ENCODE assay signal across 13 mouse cellular contexts in the genomic region with DNA sequence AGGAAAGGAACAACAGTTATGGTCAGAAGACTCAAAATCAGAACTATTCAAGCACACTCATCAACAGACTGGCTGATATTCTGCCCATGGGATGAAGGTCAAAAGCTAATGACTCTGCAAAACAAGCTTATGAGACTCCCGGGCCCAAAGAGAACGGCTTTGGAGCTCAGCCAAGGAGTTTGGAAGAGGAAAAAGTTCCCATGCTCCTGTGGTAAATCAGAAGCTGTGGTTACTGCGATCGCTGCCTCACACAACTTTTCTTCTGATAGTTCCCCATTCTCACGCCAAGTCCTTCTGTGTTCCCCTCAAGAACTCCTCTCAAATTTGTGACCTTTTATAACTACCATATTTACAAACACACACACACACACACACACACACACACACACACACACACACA. TPM values are rescaled to one million over a fixed set of nuclear protein-coding genes. Genes with fewer than 3 reads are reported as not detected.
DNase-seq lines count a peak whose midpoint lies in the region; ATAC-seq and TF ChIP-seq lines count a peak whose summit lies in the region.
"Had no signal": no experiment of that assay in that cellular context is flagged by ENCODE, and none has a peak within 500 bp of the region (broad histone marks: within the 10 kb centered on the region; RNA-seq: fewer than 3 reads in every experiment).

No protein-coding gene starts in this region.

- H3K36me3 ChIP-seq in kidney, embryonic 14.5 days (ENCODE audit: control insufficient read depth, insufficient read depth, low read length): no peaks in the 10 kb centered on the region
- H3K36me3 ChIP-seq: neural tube, embryonic 12.5 days had no signal

- H3K4me3 ChIP-seq in kidney, embryonic 14.5 days (ENCODE audit: low read length): no peak overlapping the region
- H3K4me3 ChIP-seq in cerebellum, adult 2 months (replicated peaks; ENCODE audit: insufficient read depth, low read depth, low read length): no peak overlapping the region
- H3K4me3 ChIP-seq: left cerebral cortex, adult 2 months; neural tube, embryonic 12.5 days had no signal

- DNase-seq in kidney, adult 9 months: peak; percentile 13
- peak; percentile 11 for DNase-seq in urinary bladder, postnatal 14 days (ENCODE audit: low spot score)
- no peak for DNase-seq in urinary bladder, postnatal 10 days (ENCODE audit: low spot score)
- DNase-seq in heart, postnatal 14 days: peak; percentile 11 to 44
- DNase-seq in cerebellum, adult 2 months: no peak
- DNase-seq: thymus, postnatal 36 days had no signal

- TF ChIP-seq POLR2A in cerebellum, adult 2 months (IDR thresholded peaks at IDR 0.05; ENCODE audit: borderline replicate concordance, insufficient read depth, low read length): no peak

- WGBS in kidney, embryonic 14.5 days: 48% methylated on average over 5 of the region's 5 CpGs
- WGBS in cerebellum, adult 2 months: 14% methylated on average over 5 of the region's 5 CpGs

- ATAC-seq in kidney, embryonic 14.5 days (ENCODE audit: low FRiP score, low TSS enrichment): no peak
- no peak for ATAC-seq in erythroblast, adult 5-6 weeks (replicated peaks; ENCODE audit: low FRiP score, poor library complexity, severe bottlenecking)

- no peak for TF ChIP-seq CTCF in cerebellum, adult 2 months (IDR thresholded peaks at IDR 0.05; ENCODE audit: borderline replicate concordance, insufficient read depth, low read depth, low read length)

- H3K27ac ChIP-seq in kidney, embryonic 14.5 days (ENCODE audit: low read depth, low read length): no peak overlapping the region
- H3K27ac ChIP-seq in cerebellum, adult 2 months (ENCODE audit: insufficient read depth, low read length): no peak overlapping the region
- H3K27ac ChIP-seq: left cerebral cortex, adult 2 months; macrophage; neural tube, embryonic 12.5 days had no signal

- no peaks in the 10 kb centered on the region for H3K4me1 ChIP-seq in kidney, embryonic 14.5 days (ENCODE audit: control insufficient read depth, insufficient read depth, low read length)
- H3K4me1 ChIP-seq in cerebellum, adult 2 months (ENCODE audit: control insufficient read depth, insufficient read depth, low read length): no peaks in the 10 kb centered on the region
- H3K4me1 ChIP-seq: neural tube, embryonic 12.5 days had no signal

- intact Hi-C loops in heart, postnatal 14 days (cut with DNase I): no loop called here

- H3K9ac ChIP-seq in kidney, embryonic 14.5 days (ENCODE audit: low read depth, low read length): no peak overlapping the region
- H3K9ac ChIP-seq: neural tube, embryonic 12.5 days had no signal

- no peaks in the 10 kb centered on the region for H3K27me3 ChIP-seq in kidney, embryonic 14.5 days (ENCODE audit: control insufficient read depth, insufficient read depth, low read length)
- no peaks in the 10 kb centered on the region for H3K27me3 ChIP-seq in cerebellum, adult 2 months (ENCODE audit: control insufficient read depth, insufficient read depth, low read length)
- H3K27me3 ChIP-seq: neural tube, embryonic 12.5 days had no signal

- H3K9me3 ChIP-seq in kidney, embryonic 14.5 days (ENCODE audit: control insufficient read depth, low read length): no peaks in the 10 kb centered on the region
- H3K9me3 ChIP-seq: neural tube, embryonic 12.5 days had no signal

- H3K4me2 ChIP-seq in kidney, embryonic 14.5 days (replicated peaks; ENCODE audit: low read depth, low read length): no peak overlapping the region
- H3K4me2 ChIP-seq: neural tube, embryonic 12.5 days had no signal

RNA-seq across cellular contexts. Expression of a gene that starts 21.4 kb away (rescaled TPM):
- not detected in 2 replicates for polyA plus RNA-seq in kidney, embryonic 14.5 days (2014; fragmentation: Nextera tagmentation; extraction: Ambion mirVana)
- under 1 TPM in 1 of 2 experiments, not detected in 1; 0.17 TPM for total RNA-seq in heart, postnatal 14 days (2021)
- total RNA-seq in erythroblast, adult 5-6 weeks (2015; ENCODE audit: low replicate concordance): not detected in 2 replicates
- not detected in 2 replicates for total RNA-seq in erythroblast, adult 5-6 weeks (2017; ENCODE audit: low replicate concordance)
- polyA plus RNA-seq in cerebellum, adult 2 months (2012; rRNA removed): not detected in 2 replicates
- total RNA-seq: left cerebral cortex, adult 2 months; MEL had no signal
- polyA plus RNA-seq: intestine, embryonic 14.5 days; macrophage; neural tube, embryonic 12.5 days had no signal

Comparison
In these comparisons a context has a peak if more than half of its experiments do, and no peak if none do; other contexts are left out.
1. DNase-seq: peak in kidney, adult 9 months (single experiment), urinary bladder, postnatal 14 days (single experiment) and heart, postnatal 14 days (2 of 2); none in urinary bladder, postnatal 10 days (single experiment) and cerebellum, adult 2 months (0 of 2).